In the genomic region with DNA sequence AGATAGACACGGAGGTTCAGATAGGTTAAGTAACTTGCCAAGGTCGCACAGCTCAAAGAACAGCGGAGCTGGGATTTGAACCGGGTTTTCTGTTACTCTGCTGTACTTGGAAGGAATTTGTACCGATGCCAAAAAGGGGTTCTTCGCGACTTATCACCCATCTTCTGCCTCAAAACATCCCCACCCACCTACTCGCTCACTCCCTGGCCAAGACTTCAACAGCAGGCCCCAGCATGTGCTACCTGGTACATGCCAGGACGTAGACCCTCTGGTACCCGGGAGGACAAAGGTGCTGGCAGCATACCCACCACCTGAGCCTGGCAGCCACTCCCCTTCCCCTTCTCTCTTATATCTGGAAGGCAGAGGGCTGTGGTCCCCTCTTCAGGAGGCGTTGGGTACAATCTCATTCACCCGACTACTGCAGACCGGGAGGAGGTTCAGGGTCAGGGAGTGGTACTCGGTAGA, we compare ENCODE assay signal across 8 mouse cellular contexts. TPM values are rescaled to one million over a fixed set of nuclear protein-coding genes. Genes with fewer than 3 reads are reported as not detected.
A peak's percentile ranks its signal among the peaks of the same experiment; 100 is the strongest.
DNase-seq lines count a peak whose midpoint lies in the region; ATAC-seq and TF ChIP-seq lines count a peak whose summit lies in the region.

No protein-coding gene starts in this region.

- TF ChIP-seq POLR2A in brain, embryonic 14.5 days (IDR thresholded peaks at IDR 0.05; ENCODE audit: borderline replicate concordance, extremely low read depth, insufficient read depth, insufficient read length, poor library complexity, severe bottlenecking): no peak

- no peak for DNase-seq in kidney, postnatal 25 days
- peak; percentile 46 for DNase-seq in brain, embryonic 14.5 days (ENCODE audit: low read depth)
- DNase-seq in embryo, embryonic 11 days: no peak
- no peak for DNase-seq in MN1 (ENCODE audit: low spot score)

- H3K4me2 ChIP-seq in kidney, embryonic 14.5 days (replicated peaks; ENCODE audit: low read depth, low read length): peak overlapping the region; percentile 88
- H3K4me2 ChIP-seq in heart, embryonic 16.5 days (ENCODE audit: low read depth, low read length): peak overlapping the region; percentile 79

- H3K4me3 ChIP-seq in kidney, embryonic 14.5 days (ENCODE audit: low read length): peak overlapping the region; percentile 89
- peak overlapping the region; percentile 96 for H3K4me3 ChIP-seq in heart, embryonic 16.5 days (ENCODE audit: low read length)

- WGBS in kidney, embryonic 14.5 days: 29% methylated on average over 14 of the region's 14 CpGs
- 44% methylated on average over 14 of the region's 14 CpGs for WGBS in heart, embryonic 16.5 days

- H3K4me1 ChIP-seq in kidney, embryonic 14.5 days (ENCODE audit: control insufficient read depth, insufficient read depth, low read length): peaks cover 18% of the 10 kb centered on the region
- peaks cover 29% of the 10 kb centered on the region for H3K4me1 ChIP-seq in heart, embryonic 16.5 days (ENCODE audit: control insufficient read depth, insufficient read depth, low read length)

- no peaks in the 10 kb centered on the region for H3K36me3 ChIP-seq in kidney, embryonic 14.5 days (ENCODE audit: control insufficient read depth, insufficient read depth, low read length)
- H3K36me3 ChIP-seq in heart, embryonic 16.5 days (ENCODE audit: control insufficient read depth, insufficient read depth): no peaks in the 10 kb centered on the region

- peak overlapping the region; percentile 85 for H3K9ac ChIP-seq in kidney, embryonic 14.5 days (ENCODE audit: low read depth, low read length)
- H3K9ac ChIP-seq in heart, embryonic 16.5 days (ENCODE audit: low read length): peak overlapping the region; percentile 91

- no peak for TF ChIP-seq CTCF in brain, embryonic 14.5 days (IDR thresholded peaks at IDR 0.05; ENCODE audit: borderline replicate concordance, extremely low read depth, insufficient read depth, insufficient read length)

- no peaks in the 10 kb centered on the region for H3K27me3 ChIP-seq in kidney, embryonic 14.5 days (ENCODE audit: control insufficient read depth, insufficient read depth, low read length)
- H3K27me3 ChIP-seq in heart, embryonic 16.5 days (ENCODE audit: control insufficient read depth, insufficient read depth, low read length): no peaks in the 10 kb centered on the region

- H3K27ac ChIP-seq in kidney, embryonic 14.5 days (ENCODE audit: low read depth, low read length): peak overlapping the region; percentile 73; the same call in 1 of the 2 replicates
- peak overlapping the region; percentile 81 for H3K27ac ChIP-seq in heart, embryonic 16.5 days (ENCODE audit: low read length)

- peak; percentile 6; the same call in 1 of the 2 replicates for ATAC-seq in kidney, embryonic 14.5 days (ENCODE audit: low FRiP score, low TSS enrichment)
- ATAC-seq in heart, embryonic 16.5 days (replicated peaks; ENCODE audit: extremely low read depth, insufficient read depth, low FRiP score): no peak
- peak; percentile 14; the same call in 1 of the 2 replicates for ATAC-seq in megakaryocyte-erythroid progenitor cell, adult 5-6 weeks (replicated peaks; ENCODE audit: low FRiP score, low TSS enrichment, poor library complexity, severe bottlenecking)
- ATAC-seq in inflammation-experienced regulatory T-cells, adult 6 months: no peak

- peaks cover 3% of the 10 kb centered on the region; the same call in 1 of the 2 replicates for H3K9me3 ChIP-seq in kidney, embryonic 14.5 days (ENCODE audit: control insufficient read depth, low read length)
- H3K9me3 ChIP-seq in heart, embryonic 16.5 days (replicated peaks; ENCODE audit: control insufficient read depth, low read length): no peaks in the 10 kb centered on the region

RNA-seq across cellular contexts. Expression of a gene that starts 1.4 kb away (rescaled TPM):
- 154 and 192 TPM in 2 replicates for polyA plus RNA-seq in kidney, embryonic 14.5 days (2014; fragmentation: Nextera tagmentation; extraction: Ambion mirVana)
- polyA plus RNA-seq in brain, embryonic 14.5 days (2012; rRNA removed): 74.8 and 101 TPM in 2 replicates
- polyA plus RNA-seq in heart, embryonic 16.5 days (2015; fragmentation: Nextera tagmentation; extraction: Ambion mirVana): 137 and 143 TPM in 2 replicates
- total RNA-seq in megakaryocyte-erythroid progenitor cell, adult 5-6 weeks (2014; fragmentation: Nextera tagmentation): 79.0 and 88.9 TPM in 2 replicates
- total RNA-seq in megakaryocyte-erythroid progenitor cell, adult 5-6 weeks (2017): 9.7 and 14.4 TPM in 2 replicates
- 10 to 100 TPM; 74.5 to 88.1 (median 87.7) TPM for polyA plus RNA-seq in inflammation-experienced regulatory T-cells, adult 6 months (2017; shearing (Covaris generic))

RNA-seq across cellular contexts. Expression of a gene that starts 2.0 kb away (rescaled TPM):
- polyA plus RNA-seq in kidney, embryonic 14.5 days (2014; fragmentation: Nextera tagmentation; extraction: Ambion mirVana): 23.1 and 28.0 TPM in 2 replicates
- polyA plus RNA-seq in brain, embryonic 14.5 days (2012; rRNA removed): 306 and 323 TPM in 2 replicates
- polyA plus RNA-seq in heart, embryonic 16.5 days (2015; fragmentation: Nextera tagmentation; extraction: Ambion mirVana): 40.4 and 47.6 TPM in 2 replicates
- 19.3 and 21.1 TPM in 2 replicates for total RNA-seq in megakaryocyte-erythroid progenitor cell, adult 5-6 weeks (2014; fragmentation: Nextera tagmentation)
- 10.2 and 14.3 TPM in 2 replicates for total RNA-seq in megakaryocyte-erythroid progenitor cell, adult 5-6 weeks (2017)
- 1 to 10 TPM; 2.0 to 2.7 (median 2.4) TPM for polyA plus RNA-seq in inflammation-experienced regulatory T-cells, adult 6 months (2017; shearing (Covaris generic))

RNA-seq across cellular contexts. Expression of a gene that starts 25.6 kb away (rescaled TPM):
- polyA plus RNA-seq in kidney, embryonic 14.5 days (2014; fragmentation: Nextera tagmentation; extraction: Ambion mirVana): 0.10 TPM in 1 of 2 replicates, not detected in the other
- polyA plus RNA-seq in brain, embryonic 14.5 days (2012; rRNA removed): 0.13 and 0.62 TPM in 2 replicates
- polyA plus RNA-seq in heart, embryonic 16.5 days (2015; fragmentation: Nextera tagmentation; extraction: Ambion mirVana): 0.34 and 0.84 TPM in 2 replicates
- 0.98 TPM in 1 of 2 replicates, not detected in the other for total RNA-seq in megakaryocyte-erythroid progenitor cell, adult 5-6 weeks (2014; fragmentation: Nextera tagmentation)
- 0.15 TPM in 1 of 2 replicates, not detected in the other for total RNA-seq in megakaryocyte-erythroid progenitor cell, adult 5-6 weeks (2017)
- polyA plus RNA-seq in inflammation-experienced regulatory T-cells, adult 6 months (2017; shearing (Covaris generic)): not detected

RNA-seq across cellular contexts. Expression of a gene that starts 48.9 kb away (rescaled TPM):
- polyA plus RNA-seq in kidney, embryonic 14.5 days (2014; fragmentation: Nextera tagmentation; extraction: Ambion mirVana): 0.62 TPM in 1 of 2 replicates, not detected in the other
- 0.21 TPM in 1 of 2 replicates, not detected in the other for polyA plus RNA-seq in brain, embryonic 14.5 days (2012; rRNA removed)
- polyA plus RNA-seq in heart, embryonic 16.5 days (2015; fragmentation: Nextera tagmentation; extraction: Ambion mirVana): 0.54 and 1.4 TPM in 2 replicates
- not detected in 2 replicates for total RNA-seq in megakaryocyte-erythroid progenitor cell, adult 5-6 weeks (2014; fragmentation: Nextera tagmentation)
- total RNA-seq in megakaryocyte-erythroid progenitor cell, adult 5-6 weeks (2017): not detected in 2 replicates
- polyA plus RNA-seq in inflammation-experienced regulatory T-cells, adult 6 months (2017; shearing (Covaris generic)): not detected

Comparison
In these comparisons a context has a peak if more than half of its experiments do, and no peak if none do; other contexts are left out.
1. ATAC-seq: peak in kidney, embryonic 14.5 days (single experiment) and megakaryocyte-erythroid progenitor cell, adult 5-6 weeks (single experiment); none in heart, embryonic 16.5 days (single experiment) and inflammation-experienced regulatory T-cells, adult 6 months (single experiment).